Mouse (Mus musculus) gastrocnemius, postnatal 10 days (tissue): ENCODE results near the gene Gm10217. TPM values are rescaled to one million over a fixed set of nuclear protein-coding genes. Genes with fewer than 3 reads are reported as not detected.

Source experiments
- DNase-seq: peaks from one replicate; pipeline ENCODE4 v3.0.0; 2021; ENCODE audit warnings: mixed read lengths
- long read RNA-seq, 2 experiments: library from polyadenylated mRNA; stranded (forward); transcript quantifications; one replicate each; pipeline ENCODE4 v2.0.0; 2021
- total RNA-seq, 2 experiments: library from RNA; stranded (reverse); gene quantifications; 2 replicates each; pipeline ENCODE4 v1.2.3; 2021

Gene Gm10217
- not detected for total RNA-seq
- long read RNA-seq, experiment 1, result 0 reads
- long read RNA-seq, experiment 2, result 0 reads

DNA sequence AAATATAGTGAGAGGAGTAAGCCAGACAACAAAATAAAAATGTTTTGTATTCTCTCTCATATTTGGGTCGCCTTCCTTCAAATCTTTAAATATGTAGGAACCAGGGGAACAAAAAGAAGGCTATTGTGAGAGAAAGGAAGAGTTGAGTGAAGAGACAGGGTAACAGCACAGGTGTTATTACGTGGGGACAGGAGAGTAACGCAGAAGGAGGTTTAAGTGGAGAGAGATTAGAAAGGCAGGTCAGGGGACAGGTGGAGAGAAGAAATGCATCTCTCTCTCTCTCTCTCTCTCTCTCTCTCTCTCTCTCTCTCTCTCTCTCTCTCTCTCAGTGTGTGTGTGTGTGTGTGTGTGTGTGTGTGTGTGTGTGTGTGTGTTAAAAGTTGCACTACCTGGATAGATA is at the start of gene Gm10217:
Gene Gm10217, plus strand, starts transcription at position 301 of the 400 bp plus-strand sequence.
- DNase-seq, result no peak

DNA sequence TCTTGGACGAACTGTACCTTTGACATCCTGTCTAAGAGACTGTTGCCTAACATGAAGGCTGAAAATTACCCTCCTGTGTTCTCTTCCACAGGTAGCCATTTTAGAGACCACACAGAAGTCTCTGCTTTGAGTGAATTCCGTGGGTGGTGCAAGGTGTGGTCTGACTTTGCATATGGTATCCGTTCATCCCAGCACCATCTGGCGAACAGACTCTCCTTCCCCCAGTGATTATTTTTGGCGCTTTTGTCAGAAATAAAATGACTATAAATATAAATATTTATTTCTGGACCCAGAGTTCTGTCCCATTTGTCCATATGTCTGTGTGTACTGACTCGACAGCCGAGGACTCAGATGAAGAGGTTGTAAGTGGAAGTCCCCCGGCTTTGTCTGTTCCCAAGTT is 39.3 kb upstream of the Gm10217 start:
- no peak for DNase-seq

DNA sequence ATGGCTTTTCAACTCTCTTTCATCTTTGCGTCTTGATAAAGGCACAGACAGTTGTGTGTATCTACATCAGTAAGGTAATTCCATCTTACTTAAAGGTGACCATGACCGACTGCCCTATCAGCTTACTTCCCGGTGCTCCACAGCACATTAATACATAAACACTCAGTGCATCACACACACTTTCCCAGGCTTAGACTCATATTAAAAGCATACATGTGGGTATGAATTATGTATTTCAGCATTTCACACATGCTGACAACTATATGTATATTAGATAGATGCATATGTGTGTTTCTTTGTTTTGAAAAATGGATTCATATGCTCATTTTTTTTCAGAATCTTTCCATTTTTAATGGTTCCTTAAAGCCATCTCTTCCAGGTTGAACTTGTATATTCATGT is 23.8 kb upstream of the Gm10217 start:
- DNase-seq, result no peak

DNA sequence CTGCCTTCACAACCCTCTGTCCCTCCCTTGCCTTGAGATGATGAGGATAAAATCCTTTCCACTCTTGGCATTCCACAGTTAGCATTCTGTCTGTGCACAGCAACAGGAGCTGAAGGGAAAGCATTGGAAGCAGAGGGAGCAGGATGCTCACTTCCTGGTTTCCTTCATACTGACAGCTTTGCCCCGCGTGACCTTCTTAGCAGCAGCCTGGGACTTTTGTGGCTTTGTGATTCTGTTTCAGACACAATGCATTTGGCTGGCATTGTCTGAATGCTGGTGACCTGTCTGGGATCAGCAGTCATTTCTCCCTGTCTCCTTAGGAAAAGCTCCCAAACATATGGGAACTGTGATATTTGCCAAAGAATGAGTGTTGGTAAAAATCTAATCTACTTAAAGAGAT is 4.8 kb upstream of the Gm10217 start:
- no peak for DNase-seq

DNA sequence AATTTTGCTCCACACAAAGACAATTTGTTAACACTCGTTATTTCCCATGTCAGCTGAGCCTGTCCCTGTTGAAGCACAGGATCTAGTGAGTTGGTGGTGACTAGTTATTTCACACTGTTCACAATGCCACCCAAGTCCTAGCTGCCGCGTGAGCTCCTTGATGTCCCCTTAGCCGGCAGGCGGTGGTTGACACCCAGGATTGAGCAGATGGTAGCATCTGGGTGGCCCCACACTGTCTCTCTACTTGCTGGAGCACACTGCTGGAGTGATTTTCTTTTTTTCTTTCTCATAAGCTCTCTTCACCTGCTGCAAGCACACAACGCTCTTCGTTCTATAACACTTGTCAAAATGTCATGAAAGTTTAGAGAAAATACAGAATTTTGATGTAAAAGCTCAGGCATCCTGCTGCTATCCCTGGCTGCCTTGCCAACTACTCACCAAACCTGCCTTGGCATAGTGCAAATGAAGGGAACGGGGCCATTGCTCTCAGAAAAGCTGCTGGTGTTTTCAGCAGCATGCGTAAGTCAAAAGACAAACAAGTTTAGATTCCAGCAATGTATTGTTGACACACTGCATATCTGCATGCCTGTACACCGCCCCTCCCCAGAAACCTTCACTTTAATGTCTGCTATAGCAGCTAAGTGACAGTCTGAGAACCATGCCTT is 3.4 kb upstream of the Gm10217 start:
- no peak for DNase-seq

GRCm38 (mm10) chr8:9865150-9865549 is 1.1 kb downstream of the Gm10217 start:
- DNase-seq, result no peak

GRCm38 (mm10) chr8:9868094-9868493 is 4.0 kb downstream of the Gm10217 start:
- DNase-seq, result no peak

DNA sequence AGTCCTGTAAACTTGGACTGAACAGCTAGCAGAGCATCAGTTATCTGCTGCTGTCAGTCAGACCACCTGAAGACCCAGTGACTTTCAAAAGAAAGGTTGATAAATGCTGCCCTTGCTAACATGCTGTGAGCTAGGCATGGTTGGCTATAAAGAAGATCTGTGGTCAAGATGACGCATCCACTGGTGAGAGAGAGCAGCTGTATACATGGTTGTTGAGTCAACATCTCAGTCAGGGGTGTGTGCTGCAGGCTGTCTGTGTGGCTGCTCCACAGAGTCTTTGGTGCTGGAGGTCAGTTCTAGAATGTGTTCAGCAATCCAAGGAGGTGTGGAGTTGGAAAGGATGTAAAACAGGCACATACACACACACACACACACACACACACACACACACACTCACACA is 12.2 kb downstream of the Gm10217 start:
- DNase-seq, result no peak

GRCm38 (mm10) chr8:9879921-9880320 is 15.9 kb downstream of the Gm10217 start:
- no peak for DNase-seq

DNA sequence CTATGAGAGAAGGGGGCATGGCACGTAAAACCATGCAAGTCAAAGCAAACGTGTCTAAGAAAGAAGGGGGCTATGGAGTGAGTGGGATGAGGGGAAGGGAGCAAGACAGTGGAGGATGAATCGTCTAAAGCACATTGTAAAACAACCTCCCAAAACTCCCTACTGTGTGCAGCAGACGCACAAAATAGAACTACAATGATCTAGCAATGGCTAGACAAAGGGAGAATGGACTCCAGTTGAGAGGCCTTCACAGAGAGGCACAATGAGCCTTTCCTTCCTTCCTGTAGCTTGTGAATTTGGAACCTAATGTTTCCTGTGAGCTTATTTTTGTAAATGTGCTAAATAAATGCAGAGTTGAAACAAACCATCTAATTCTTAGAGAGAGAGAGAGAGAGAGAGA is 22.7 kb downstream of the Gm10217 start:
- no peak for DNase-seq

GRCm38 (mm10) chr8:9899199-9899598 is 35.1 kb downstream of the Gm10217 start:
- no peak for DNase-seq

- DNase-seq, result no peak
Observed at GRCm38 (mm10) chr8:9899673-9900072, 35.6 kb downstream of the Gm10217 start.

Other genes with a start within 250 kb of the Gm10217 start
- 1 to 10 TPM in 1 of 2 experiments, under 1 TPM in 1; 0.75 to 1.0 TPM for gene Fam155a, start 93.1 kb upstream of the Gm10217 start, total RNA-seq
- 1 to 10 TPM; 3.3 to 4.6 TPM for gene Lig4, start 113.4 kb downstream of the Gm10217 start, total RNA-seq
- 10 to 100 TPM; 12.5 to 13.5 TPM for gene Abhd13, start 113.5 kb downstream of the Gm10217 start, total RNA-seq
- under 1 TPM; 0.54 to 0.88 TPM for gene Tnfsf13b, start 142.2 kb downstream of the Gm10217 start, total RNA-seq